Mouse (Mus musculus) MEL (cell line): ENCODE data around the gene Hemk1.

Experiments
- ETS1 ChIP-seq: IDR thresholded peaks from 2 replicates; pipeline ENCODE4 v1.6.1; 2012; ENCODE audit warnings: low read depth, mild to moderate bottlenecking, inconsistent platforms, low read length, improper control_type of control experiment, moderate library complexity
- MAX ChIP-seq: IDR thresholded peaks from 2 replicates; pipeline ENCODE4 v1.6.1; 2011; ENCODE audit warnings: low read length, improper control_type of control experiment
- MYC ChIP-seq: IDR thresholded peaks from 2 replicates; pipeline ENCODE4 v1.6.1; 2011; ENCODE audit warnings: low read depth, mild to moderate bottlenecking, low read length, improper control_type of control experiment, moderate library complexity
- POLR2A ChIP-seq, 2 experiments: IDR thresholded peaks; 2 replicates each; pipeline ENCODE4 v1.6.1; 2011 to 2012; ENCODE audit warnings: low read length in 2 of 2, mild to moderate bottlenecking in 2 of 2, control low read depth in 1 of 2, improper control_type of control experiment in 1 of 2, low read depth in 1 of 2, moderate library complexity in 1 of 2; ENCODE audit not compliant: control insufficient read depth in 1 of 2, insufficient read depth in 1 of 2, poor library complexity in 1 of 2
- TBP ChIP-seq: IDR thresholded peaks from 2 replicates; pipeline ENCODE4 v1.8.0; 2011; ENCODE audit warnings: low read depth, low read length, improper control_type of control experiment
- ZMIZ1 ChIP-seq: IDR thresholded peaks from 2 replicates; pipeline ENCODE4 v1.6.1; 2012; ENCODE audit warnings: low read depth, mild to moderate bottlenecking, inconsistent platforms, low read length, improper control_type of control experiment, moderate library complexity

- TF ChIP-seq POLR2A (IDR thresholded peaks at IDR 0.05; ENCODE audit: control insufficient read depth in 1 of 2, insufficient read depth in 1 of 2, low read depth in 1 of 2, low read length in 2 of 2, poor library complexity in 1 of 2) = no peak
- no peak for TF ChIP-seq ETS1
- TF ChIP-seq MYC = no peak
- TF ChIP-seq ZMIZ1 = no peak
- no peak for TF ChIP-seq MAX
- no peak for TF ChIP-seq TBP
Measured at GRCm38 (mm10) chr9:107281241-107281987, 56.7 kb downstream of the Hemk1 start.
